Mouse (Mus musculus) testis, postnatal 10 days (tissue): ENCODE measurements at regions not wholly inside any gene's neighbourhood (a gene's known extent, or its start where the extent isn't known, plus 50 kb on each side); places are given as distances from the start of the nearest gene placed in this dataset.
A peak's percentile ranks its signal among the peaks of the same experiment; 100 is the strongest.
"Not testable (repeated sequence)": the region's sequence is repeated elsewhere in the genome, so short reads cannot be mapped to it uniquely, and the experiment has no call there.

ENCODE experiments used
- DNase-seq: peaks from one replicate; pipeline ENCODE4 v3.0.0; 2021; ENCODE audit warnings: low spot score

DNA sequence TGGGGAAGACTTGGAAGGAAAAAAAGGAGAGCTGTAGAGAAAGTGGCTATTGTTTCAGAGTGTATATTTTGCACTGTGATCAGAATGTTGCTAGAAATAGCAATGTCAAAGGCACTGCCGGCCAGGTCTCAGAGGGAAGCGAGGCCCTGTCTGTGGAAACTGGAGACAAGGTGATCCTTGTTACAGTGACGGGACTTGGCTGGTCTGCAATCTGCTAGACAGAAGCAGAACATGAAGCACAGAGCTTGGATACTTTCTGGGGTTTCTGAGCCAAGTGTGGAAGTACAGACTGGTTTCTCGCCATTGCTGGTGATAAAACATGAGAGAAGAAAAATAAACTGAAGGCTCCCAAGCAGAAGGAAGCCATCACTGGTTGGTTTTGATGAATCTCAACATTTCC is 198.3 kb upstream of the Slc7a14 start:
- DNase-seq = peak; percentile 42

GRCm38 (mm10) chr3:31499201-31499968 is 189.2 kb upstream of the Slc7a14 start:
- no peak for DNase-seq

DNA sequence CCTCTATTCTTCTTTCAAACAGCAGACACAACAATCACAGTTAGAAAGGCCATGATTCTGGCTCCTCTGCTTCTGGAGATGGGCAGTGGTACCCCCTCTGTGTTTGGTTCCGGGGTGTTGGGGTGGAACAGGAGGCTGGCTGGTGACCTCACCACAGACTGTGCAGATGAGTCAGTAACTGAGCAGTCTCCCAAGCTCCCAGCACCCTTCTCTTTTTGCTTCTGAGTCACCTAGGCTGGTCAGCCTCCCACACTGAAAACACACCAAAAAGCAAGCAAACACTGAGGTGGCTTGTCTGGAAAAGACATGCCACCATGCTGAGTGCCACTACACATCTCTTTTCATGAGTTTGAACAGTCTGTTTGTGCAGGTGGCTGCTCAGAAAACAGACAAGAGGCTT is 185.1 kb upstream of the Slc7a14 start:
- DNase-seq = no peak

DNA sequence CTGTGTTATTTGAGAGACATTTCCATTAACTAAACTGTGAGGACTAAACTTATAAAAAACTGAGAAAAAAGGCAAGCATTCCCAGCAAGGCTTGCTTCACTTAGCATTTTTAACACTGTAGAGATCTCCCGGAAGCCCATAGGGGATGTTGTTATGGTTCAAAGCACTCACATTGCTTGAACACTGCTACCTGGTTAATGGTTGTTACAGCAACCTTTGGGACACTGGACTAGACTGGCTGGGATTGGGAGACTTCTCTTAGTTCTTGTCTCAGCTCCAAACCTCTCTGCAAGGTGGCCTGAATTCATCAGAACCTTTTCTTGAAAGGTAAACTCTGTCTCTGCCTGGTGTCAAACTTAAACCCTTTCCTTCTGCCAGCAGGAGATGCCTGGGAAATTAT is 184.5 kb upstream of the Slc7a14 start:
- no peak for DNase-seq

GRCm38 (mm10) chr3:31491736-31492135 is 181.6 kb upstream of the Slc7a14 start:
- DNase-seq = not testable (repeated sequence)

GRCm38 (mm10) chr3:31487596-31487995 is 177.4 kb upstream of the Slc7a14 start:
- no peak for DNase-seq

DNA sequence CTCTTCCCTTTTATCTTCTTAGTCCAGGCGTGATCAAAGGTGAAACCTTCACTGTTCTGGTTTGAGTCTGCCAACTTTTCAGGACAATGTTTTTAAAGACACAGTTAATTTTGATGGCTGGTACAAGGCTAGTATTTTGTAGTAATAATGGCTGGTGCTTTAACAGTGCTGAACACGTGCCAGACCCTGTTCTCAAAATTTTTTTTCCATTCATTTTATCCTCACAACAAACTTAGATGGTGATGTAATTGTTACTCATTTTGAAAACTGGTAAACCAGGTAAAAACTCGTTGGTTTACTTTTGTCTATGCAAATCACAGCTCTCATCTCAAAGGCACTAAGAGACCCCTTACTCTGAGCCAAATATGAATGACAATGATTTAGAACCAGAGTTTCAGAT is 171.8 kb upstream of the Slc7a14 start:
- DNase-seq = no peak

DNA sequence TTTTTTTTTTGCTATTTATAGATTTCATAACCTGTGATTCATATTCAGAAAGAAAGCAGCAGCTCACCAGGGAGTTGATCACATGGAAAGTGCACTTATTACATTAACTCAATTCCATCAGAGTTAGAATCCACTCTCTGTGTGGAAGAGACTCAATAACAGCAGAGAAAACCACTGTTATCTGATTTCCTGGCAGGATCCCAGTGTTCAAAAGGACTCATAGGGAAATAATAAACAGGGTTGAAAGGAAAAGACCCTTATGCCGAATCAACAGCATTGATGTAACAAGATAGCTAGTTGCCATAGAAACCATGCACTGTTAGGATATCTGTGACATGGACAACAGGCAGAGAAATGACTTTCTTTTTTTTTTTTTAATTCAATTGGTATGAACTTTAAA is 157.7 kb upstream of the Slc7a14 start:
- no peak for DNase-seq

- no peak for DNase-seq
Observed at GRCm38 (mm10) chr3:31464260-31464659, 154.1 kb upstream of the Slc7a14 start.

GRCm38 (mm10) chr3:31459456-31459855 is 149.3 kb upstream of the Slc7a14 start:
- peak; percentile 77 for DNase-seq

DNA sequence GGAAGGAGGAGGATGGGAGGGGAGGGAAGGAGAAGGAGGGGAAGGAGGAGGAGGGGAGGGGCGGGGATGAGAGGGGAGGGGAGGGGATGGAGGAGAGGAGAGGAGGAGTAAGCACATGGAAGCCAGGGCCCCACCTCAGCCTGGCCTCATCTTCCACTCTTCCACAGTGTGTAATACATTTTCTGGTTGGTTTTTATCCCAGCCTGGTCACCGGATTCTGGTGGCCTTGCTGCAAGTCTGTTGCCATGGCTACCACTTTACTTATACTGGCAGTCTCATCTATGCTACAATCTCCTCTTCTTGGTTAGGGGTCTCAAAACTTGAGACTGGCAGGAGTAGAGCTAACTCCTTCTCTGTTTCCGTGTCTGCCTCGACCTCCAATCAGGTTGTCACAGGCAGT is 147.8 kb upstream of the Slc7a14 start:
- DNase-seq = no peak

- no peak for DNase-seq
Observed at GRCm38 (mm10) chr3:31455031-31455430, 144.9 kb upstream of the Slc7a14 start.

- no peak for DNase-seq
Observed at GRCm38 (mm10) chr3:31444861-31445260, 134.7 kb upstream of the Slc7a14 start.

DNA sequence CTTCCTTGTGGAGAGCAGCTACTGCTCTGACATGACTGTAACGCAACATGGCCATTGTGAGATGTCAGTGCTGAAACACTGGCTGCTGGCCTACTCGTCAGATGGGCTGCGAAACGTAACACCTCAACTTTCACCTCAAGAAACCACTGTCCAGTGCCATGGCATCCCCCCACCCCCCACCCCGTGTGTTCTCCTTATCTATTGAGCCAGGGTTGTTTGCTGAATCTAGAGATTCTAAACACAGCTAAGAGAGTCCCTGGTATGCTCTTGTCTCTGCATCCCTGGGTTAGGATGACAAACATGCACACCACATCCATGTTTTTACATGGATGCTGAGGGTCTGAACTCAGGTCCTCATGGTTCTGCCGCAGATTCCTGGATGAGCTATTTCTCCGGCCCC is 134.1 kb upstream of the Slc7a14 start:
- DNase-seq = no peak

- DNase-seq = no peak
Observed at GRCm38 (mm10) chr3:31443894-31444293, 133.7 kb upstream of the Slc7a14 start.

DNA sequence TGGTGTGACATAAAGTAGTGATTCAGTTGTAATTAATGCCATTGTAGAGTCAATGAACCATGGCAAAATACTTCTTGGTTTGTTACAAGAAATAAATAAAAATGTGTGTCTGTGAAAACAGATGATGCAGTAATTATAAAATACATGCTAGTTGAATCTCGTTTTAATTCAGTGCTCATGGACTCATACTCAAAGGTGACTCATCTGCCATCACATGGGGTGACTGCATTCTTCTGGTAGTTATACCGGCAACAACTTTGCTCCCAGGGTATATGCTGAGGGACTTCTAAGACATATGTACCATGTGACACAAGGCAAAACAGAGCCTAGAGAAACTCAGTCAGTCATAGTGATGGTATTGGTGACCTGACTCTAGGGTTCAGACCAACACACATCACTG is 130.1 kb upstream of the Slc7a14 start:
- DNase-seq = no peak

DNA sequence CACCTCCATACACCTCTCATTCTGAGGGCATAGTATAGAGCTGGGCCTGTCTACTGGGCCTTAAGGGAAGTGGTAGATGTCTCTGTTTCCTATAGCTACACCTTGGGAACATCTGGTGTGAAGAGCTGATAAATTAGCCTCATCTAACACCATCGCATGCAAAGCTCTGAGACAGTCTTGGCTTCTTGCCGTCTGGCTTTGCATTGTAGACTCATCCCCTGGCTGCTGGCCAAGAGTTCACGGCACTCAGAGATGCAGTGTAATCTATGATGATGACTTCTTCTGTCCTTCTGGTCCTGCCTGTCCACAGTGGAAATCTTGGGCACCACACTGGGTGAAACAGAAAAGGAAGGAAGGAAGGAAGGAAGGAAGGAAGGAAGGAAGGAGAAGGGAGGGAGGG is 127.8 kb upstream of the Slc7a14 start:
- DNase-seq = peak; percentile 56

- no peak for DNase-seq
Observed at GRCm38 (mm10) chr3:31435204-31435963, 125.2 kb upstream of the Slc7a14 start.

DNA sequence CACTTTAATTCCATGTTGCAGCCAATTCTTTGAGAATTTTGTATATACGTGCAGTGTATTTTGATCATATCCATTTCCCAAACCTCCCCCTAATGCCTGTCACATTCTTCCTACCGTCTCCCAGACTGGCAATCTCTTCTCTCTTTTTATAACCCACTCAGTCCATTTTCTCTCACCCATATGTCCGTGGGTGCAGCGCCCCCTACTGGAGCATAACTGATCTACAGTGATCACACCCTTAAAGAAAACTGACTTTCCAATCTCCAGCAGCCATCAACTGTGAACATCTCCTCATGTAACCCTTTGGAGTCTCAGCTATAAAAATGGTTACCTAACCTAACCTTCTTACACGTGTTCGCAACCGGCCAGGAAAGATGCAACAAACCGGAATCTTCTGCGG is 123.0 kb upstream of the Slc7a14 start:
- DNase-seq = no peak

GRCm38 (mm10) chr3:31423517-31423916 is 113.3 kb upstream of the Slc7a14 start:
- no peak for DNase-seq

DNA sequence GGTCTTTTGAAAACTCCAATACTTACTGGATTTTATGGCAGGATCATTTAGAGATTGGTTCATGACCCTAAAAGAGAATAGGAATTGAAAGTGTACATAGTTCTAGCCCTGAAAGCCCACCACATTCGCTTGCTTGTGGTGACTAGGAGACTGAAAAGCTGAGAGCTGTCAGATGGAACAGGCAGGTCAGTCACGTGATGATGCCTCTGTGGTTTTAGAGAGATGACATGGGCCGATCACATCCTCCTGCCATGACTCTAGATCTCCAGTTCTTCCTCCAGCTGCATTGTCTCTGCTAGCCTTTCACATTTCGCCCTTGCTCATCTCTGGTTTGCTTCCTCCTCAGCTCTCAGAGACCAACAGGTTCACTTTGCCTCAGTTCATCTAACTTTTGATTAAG is 98.6 kb upstream of the Slc7a14 start:
- no peak for DNase-seq

GRCm38 (mm10) chr3:31405880-31406279 is 95.7 kb upstream of the Slc7a14 start:
- DNase-seq = no peak

GRCm38 (mm10) chr3:31399136-31399535 is 89.0 kb upstream of the Slc7a14 start:
- no peak for DNase-seq

DNA sequence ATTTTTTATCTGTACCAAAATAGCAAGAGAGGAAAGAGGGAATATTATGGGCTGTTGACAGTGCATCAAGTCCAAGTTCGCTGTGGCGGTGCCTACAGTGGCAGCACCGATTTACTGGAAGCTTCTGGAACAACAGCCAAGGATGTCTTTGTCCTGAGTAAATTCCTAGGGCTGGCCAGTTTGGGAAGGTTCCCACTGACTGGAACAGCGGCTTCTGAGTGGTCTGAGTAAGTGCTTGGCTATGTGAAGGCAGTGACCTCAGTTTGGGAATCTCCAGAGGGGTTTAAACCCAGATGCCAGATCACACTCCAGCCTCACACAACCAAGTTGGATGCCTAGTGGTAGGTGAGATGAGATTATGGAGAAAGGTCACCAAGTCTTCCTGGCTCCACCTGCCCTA is 84.4 kb upstream of the Slc7a14 start:
- no peak for DNase-seq
